Mouse (Mus musculus) right cerebral cortex, postnatal 36 days (tissue): Measurements from ENCODE around the gene Dmpk.

Experiments used
- DNase-seq, 2 experiments: peaks; one replicate each; pipeline ENCODE4 v3.0.0; 2022; ENCODE audit warnings: low spot score in 2 of 2, mixed read lengths in 1 of 2

Gene Dmpk

DNA sequence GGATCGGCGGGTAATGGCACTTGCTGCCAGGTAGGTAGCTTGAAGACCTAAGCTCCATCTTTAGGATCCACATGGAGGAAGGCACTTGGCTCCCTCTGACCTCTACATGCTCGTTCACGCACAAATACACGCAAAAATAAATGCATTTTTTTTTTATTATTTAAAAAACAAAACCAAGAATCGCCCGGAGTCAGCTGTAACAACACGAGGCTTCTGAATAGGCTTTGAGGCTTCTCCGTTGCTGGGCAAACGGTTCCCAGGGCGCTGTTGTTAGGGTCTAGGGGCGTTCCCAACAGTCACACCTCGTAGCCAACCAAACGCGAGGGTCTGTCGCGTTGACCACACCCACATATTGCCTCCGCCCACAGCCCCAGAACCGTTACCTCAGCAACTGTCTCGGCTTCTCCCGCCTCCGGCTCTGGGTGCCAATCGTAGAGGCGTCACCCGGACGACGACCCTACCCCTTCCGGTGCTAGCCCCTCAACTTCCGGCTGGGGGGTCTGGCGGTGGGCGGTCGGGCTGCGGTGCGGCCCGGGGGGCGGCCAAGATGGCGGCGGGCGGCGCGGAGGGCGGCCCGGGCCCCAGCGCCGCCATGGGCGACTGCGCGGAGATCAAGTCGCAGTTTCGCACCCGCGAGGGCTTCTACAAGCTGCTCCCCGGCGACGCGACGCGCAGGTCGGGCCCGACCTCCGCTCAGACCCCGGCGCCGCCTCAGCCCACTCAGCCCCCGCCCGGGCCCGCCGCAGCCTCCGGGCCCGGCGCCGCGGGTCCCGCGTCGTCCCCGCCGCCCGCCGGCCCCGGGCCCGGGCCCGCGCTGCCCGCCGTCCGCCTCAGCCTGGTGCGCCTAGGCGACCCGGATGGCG is 7.7 kb upstream of the Dmpk start, which contains the start of gene Dmwd:
Gene Dmwd (plus strand): TSS at position 505 of the 863 bp plus-strand sequence.
- DNase-seq, result peak; percentile 97 to 98

DNA sequence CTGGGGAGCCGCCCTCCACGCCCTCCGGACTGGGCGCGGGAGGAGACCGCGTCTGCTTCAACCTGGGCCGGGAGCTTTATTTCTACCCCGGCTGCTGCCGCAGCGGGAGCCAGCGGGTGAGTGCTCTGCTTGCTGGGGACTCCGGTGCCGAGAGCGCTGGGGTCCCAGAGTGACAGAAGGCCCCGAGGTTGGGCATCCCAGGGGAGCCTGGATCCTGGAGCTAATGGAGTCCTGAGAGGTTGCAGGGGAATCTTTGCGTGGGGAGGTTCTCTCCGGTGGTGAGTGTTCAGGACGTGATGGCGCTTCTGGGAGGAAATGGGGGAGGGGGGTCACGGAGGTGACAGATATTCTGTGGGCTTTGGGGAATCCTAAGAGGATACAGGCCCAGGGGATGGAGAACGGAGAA is 7.1 kb upstream of the Dmpk start:
- no peak for DNase-seq

DNA sequence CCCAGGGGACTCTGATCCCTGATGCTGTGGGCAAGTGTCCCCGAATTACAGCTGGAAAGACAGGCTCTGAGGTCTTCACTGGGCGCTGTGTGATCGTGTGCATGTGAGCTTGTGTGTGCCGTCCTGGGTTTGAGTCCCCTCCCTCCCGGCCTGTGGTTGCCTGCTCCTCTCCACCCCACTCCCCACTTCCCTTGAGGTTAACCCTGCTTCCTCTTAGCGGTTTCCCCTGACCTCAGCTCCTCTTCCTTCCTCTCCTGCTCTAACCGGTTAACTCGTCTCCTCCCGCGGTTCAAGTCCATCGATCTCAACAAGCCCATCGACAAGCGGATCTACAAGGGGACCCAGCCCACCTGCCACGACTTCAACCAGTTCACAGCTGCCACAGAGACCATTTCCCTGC is 5.9 kb upstream of the Dmpk start:
- no peak for DNase-seq

DNA sequence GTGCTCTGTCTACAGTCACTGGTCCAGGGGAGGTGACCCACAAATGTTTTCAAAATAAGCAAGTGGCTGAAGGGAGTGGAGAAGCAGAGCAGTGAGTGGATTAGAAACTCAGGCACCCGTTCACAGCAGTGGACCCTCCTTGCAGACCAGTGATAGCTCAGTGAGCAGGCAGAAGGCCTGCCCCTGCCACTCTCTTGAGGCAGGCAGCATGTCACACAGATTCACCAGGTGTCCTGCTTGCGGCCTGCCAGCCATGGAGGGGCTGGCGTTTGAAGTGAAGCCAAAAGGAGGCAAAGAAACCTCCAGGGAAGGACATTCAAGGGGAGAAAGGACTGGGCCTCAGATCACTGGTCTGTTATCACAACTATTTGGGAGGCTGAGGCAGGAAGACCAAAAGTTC is 4.9 kb upstream of the Dmpk start:
- no peak for DNase-seq

DNA sequence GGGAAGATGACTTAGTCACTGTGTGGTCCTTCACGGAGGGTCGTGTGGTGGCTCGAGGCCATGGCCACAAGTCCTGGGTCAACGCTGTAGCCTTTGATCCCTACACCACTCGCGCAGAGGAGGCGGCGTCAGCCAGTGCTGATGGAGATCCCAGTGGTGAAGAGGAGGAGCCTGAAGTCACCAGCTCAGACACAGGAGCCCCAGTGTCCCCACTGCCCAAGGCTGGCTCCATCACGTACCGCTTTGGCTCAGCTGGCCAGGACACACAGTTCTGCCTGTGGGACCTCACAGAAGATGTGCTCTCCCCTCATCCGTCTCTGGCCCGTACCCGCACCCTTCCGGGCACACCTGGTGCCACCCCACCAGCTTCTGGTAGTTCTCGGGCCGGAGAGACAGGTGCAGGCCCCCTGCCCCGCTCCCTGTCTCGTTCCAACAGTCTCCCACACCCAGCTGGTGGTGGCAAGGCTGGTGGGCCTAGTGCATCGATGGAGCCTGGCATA is 3.1 kb upstream of the Dmpk start:
- no peak for DNase-seq

DNA sequence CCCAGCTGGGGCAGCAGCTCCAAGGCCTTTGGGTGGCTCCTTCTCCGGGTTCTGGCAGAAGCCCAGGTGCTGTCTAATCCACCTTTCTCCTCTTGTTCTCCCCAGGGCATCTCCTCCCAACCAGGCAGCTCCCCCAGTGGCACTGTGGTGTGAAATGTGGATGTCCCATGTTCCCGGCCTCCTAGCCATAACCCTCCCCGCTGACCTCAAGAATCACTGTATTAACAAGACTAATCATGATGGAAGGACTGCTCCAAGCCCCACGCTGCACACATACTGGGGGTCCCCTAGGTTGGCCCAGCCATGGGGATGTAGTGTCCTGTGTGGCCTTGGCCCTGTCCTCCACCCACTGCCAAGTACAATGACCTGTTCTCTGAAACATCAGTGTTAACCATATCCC is 1.5 kb upstream of the Dmpk start:
- no peak for DNase-seq

DNA sequence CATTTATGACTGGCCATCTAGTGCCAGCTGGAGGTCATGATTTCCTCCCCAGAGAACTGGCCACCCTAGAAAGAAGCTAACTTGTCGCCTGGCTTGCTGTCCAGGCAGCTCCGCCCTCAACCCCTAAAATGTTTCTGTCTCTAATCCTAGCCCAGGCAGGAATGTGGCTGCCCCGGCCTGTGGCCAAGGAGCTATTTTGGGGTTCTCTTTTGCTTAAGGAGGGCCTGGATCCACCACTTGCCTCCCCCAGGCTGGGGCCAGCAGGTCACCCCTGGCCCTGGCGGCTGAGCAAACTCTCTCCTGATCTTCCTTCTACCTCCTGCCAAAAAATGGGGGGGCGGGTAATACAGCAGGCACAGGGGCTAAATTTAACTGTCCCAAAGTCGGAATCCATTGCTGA is 553 bp upstream of the Dmpk start:
- no peak for DNase-seq

DNA sequence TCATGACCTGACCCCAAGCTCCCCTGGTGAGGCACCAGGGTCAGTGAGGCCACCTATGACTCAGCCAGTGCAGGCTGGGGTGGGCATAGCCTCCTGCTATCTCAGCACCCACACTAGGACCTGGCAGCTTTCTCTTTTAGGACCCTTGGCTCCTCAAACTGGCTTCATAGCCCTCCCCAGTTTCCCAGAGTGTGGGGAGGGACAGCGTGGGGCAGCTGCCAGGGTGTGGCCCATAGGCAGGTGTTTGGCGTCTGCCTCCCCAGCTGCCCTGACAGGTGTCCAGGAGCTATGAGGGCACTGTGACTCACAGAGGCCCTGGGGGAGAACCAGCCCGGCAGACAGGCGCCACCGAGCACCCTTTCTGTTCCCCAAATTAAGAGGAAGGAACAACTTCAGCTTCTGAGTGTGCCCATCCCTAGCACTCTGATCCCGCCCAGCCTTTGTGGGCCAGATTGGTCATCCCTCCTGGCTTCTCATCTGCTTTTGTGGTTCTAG is 675 bp downstream of the Dmpk start:
- DNase-seq, result no peak

DNA sequence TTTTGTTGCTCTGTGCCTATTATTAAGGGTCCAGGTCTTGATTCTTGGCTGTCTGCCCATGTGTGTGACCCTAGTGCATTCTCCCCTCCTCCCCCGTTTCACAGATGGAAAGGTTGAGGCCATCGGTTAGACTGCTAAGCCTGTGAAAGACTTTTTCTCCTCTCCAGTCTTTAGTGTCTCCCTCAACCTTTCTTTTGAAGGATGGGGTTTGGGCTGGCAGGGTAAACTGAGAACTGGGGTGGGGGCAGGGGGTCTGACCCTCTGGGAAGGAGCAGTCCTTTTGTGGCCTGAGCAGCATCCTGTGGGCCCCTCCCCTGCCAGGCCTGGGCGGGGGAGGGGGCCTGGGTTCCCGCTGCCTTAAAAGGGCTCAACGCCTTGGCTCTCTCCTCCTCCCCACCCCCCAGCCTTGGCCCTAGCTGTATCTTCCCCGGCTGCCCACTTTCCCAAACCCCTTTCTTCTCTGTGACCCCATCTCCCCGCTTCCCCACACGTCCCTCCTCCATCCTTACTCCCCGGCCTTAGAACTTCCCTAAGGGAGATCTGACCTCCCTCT is 1.3 kb downstream of the Dmpk start:
- no peak for DNase-seq

DNA sequence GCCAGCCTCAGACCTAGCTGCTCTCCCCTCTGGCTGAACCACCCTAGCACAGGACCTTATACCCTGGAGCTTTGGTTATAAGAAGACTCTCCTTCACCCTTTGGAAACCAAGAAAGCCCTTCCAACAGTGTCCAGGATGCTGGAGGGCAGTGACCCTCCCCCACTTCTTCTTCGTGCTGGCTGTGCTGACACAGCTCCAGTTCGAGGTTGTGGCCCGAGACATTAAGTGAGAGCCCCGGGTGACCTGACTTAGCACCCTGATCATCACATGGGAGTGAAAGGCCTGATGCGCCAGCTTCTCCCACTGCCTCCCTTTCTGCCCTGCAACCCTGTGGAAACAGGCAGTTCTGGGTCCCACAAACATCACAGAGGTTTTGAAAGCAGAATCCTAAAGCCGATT is 1.8 kb downstream of the Dmpk start:
- DNase-seq, result no peak

DNA sequence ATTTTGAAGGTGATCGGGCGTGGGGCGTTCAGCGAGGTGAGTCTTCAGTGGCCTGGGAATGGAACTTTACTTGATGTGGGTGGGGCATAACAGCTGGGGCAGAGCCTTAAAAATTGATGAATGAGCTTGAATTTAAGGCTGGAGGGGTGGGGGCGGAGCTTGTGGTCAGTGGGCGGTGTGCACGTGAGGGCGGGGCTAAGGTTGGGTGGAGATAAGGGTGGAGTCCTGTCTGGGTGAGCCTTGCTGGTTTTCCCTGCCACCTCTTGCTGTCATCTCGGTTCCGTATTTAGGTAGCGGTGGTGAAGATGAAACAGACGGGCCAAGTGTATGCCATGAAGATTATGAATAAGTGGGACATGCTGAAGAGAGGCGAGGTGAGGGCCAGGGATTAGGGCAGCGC is 2.4 kb downstream of the Dmpk start:
- no peak for DNase-seq

DNA sequence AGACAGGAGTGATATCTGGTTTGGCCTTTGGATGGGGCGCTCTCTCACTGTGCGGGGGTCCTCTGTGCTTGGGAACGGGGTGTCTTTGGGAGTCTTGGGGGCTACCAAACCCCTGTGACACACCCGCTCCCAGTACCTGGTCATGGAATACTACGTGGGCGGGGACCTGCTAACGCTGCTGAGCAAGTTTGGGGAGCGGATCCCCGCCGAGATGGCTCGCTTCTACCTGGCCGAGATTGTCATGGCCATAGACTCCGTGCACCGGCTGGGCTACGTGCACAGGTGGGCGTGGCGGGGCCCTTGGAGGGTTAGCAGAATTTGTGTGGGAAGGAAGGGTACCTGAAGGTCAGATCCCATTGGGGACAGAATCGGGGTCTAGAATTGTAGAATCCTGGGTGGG is 3.1 kb downstream of the Dmpk start:
- no peak for DNase-seq

DNA sequence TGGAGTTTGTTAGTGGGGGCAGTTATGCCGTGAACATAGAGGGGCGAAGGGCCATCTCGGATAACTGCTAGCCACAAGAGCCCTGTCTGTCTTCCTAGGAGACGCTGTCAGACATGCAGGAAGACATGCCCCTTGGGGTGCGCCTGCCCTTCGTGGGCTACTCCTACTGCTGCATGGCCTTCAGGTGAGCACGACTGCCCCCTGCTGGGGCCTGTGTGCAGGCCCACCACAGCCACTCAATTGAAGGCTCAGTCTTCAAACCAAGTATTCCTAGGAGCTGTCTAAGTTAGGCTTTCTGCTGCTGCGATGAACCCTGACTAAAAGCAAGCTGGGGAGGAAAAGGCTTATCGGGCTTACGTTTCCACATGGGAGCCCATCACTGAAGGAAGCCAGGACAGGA is 5.2 kb downstream of the Dmpk start:
- no peak for DNase-seq

DNA sequence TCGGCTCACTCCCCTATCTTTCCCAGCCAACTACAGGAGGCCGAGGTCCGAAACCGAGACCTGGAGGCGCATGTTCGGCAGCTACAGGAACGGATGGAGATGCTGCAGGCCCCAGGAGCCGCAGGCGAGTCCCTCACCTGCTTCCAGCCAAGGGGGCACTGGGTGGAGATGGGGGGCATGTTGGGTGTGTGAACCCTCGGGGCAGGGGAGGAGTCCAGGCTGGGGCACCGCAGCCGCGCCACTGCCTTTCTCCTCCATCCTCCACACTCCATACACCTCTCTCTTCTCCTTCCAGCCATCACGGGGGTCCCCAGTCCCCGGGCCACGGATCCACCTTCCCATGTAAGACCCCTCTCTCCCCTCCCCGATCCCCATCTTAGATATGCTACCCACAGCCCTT is 8.3 kb downstream of the Dmpk start:
- no peak for DNase-seq

DNA sequence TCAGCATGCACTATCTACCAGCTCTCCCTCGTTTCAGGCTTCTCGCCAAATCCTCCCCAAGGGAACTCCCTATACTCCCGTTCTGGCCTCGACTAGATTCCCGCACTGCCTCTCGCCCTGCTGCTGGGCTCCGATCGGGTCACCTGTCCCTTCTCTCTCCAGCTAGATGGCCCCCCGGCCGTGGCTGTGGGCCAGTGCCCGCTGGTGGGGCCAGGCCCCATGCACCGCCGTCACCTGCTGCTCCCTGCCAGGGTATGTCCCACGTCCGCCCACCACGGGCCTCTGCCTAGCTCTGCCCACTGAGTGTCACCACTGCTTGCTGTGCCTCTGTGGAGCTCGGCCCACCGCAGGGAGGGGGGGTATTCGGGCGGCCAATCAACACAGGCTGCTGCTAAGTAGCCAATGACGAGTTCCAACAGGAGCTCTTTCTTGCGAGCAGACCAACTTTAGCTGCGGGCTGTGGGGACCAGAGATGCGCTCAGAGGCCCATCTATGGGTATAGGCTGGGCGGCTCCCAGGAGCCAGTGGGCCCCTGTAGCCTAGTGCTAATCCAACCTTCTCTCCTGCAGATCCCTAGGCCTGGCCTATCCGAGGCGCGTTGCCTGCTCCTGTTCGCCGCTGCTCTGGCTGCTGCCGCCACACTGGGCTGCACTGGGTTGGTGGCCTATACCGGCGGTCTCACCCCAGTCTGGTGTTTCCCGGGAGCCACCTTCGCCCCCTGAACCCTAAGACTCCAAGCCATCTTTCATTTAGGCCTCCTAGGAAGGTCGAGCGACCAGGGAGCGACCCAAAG is 8.9 kb downstream of the Dmpk start:
- DNase-seq, result no peak

DNA sequence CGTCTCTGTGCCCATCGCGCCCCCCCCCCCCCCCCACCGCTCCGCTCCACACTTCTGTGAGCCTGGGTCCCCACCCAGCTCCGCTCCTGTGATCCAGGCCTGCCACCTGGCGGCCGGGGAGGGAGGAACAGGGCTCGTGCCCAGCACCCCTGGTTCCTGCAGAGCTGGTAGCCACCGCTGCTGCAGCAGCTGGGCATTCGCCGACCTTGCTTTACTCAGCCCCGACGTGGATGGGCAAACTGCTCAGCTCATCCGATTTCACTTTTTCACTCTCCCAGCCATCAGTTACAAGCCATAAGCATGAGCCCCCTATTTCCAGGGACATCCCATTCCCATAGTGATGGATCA is 9.5 kb downstream of the Dmpk start:
- DNase-seq, result no peak

DNA sequence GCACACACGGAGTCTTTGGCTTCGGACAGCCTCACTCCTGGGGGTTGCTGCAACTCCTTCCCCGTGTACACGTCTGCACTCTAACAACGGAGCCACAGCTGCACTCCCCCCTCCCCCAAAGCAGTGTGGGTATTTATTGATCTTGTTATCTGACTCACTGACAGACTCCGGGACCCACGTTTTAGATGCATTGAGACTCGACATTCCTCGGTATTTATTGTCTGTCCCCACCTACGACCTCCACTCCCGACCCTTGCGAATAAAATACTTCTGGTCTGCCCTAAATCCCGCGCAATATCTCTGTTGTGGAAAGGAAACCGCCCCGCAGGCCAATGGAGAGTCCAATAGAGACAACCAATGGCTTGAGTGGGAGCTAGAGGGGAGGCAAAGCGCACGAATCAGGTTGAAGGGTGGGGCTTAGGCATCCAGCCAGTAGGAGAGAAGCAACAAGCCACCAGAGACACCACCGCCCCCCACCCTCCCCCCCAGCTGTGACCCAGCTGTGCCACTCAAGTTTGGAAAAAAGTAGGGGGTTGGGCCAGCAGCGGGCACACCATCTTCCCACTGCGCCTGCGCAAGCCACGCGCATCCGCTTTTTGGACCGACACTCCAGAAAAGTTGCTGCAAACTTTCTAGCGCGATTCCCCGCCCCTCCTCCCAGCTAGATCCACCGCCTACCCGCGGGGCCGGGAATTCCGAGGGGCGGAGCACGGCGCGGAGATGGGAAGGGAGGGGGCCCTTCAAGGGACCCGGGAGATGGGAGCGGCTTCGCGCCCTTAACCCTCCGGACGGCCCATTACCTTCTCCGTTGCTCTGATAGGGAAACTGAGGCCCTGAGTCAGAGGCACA is 10.1 kb downstream of the Dmpk start:
- DNase-seq, result peak; percentile 72 to 81

DNA sequence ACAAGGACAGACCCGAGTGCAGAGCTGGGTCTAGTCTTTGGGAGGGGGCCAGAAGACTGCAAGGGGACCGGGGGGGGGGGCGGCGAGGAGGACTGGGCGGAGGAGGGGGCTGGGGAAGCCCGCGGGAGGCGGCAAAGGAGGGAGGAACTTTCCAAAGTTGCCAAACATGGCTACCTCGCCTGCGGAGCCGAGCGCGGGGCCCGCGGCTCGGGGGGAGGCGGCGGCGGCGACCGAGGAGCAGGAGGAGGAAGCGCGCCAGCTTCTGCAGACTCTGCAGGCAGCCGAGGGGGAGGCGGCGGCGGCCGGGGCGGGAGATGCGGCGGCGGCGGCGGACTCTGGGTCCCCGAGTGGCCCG is 10.8 kb downstream of the Dmpk start, which contains the start of gene Six5:
Gene Six5 (plus strand): TSS at position 124 of the 355 bp plus-strand sequence.
- DNase-seq, result no peak

DNA sequence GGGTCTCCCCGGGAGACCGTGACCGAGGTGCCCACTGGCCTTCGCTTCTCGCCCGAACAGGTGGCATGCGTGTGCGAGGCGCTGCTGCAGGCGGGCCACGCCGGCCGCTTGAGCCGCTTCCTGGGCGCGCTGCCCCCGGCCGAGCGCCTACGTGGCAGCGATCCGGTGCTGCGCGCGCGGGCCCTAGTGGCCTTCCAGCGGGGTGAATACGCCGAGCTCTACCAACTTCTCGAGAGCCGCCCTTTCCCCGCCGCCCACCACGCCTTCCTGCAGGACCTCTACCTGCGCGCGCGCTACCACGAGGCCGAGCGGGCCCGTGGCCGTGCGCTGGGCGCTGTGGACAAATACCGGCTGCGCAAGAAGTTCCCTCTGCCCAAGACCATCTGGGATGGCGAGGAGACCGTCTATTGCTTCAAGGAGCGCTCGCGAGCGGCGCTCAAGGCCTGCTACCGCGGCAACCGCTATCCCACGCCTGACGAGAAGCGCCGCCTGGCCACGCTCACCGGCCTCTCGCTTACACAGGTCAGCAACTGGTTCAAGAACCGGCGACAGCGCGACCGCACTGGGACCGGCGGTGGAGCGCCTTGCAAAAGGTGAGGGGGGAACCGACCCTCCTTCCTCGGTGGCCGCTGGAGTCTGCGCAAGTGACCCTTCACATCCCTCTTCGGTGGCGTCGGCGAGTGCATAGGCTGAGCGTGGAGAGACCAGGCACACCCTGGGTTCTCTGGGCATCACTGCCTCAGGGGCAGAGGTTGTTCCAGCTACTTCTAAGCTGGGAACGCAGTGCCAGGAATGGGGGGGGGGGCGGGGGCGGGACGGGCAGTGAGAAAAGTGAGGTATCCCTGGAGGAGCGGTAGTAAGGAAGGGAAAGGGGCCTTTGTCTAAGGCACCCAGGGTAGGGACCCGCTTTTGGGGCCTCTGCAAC is 11.4 kb downstream of the Dmpk start:
- no peak for DNase-seq

DNA sequence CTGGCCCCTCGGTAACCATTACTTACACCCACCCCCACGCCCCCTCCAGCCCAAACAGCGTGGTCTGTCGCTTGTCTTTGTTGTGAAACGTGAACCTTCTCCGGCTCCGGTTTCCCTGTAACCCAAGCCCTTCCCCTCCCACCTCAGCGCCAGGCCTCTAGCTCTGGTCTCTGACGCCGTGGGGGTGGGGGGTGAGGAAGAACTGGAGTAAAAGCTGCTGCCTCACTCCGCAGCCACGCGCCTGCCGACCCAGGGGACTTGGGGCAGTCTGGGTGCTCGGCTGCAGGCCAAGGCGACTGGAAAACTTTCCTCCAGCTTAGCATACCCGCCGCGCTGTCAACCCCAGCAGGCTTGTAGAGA is 12.1 kb downstream of the Dmpk start:
- DNase-seq, result no peak
